Mouse (Mus musculus) embryonic facial prominence, embryonic 10.5 days (tissue): ENCODE measurements at regions not wholly inside any gene's neighbourhood (a gene's known extent, or its start where the extent isn't known, plus 50 kb on each side); places are given as distances from the start of the nearest gene placed in this dataset.
"Not testable (repeated sequence)": the region's sequence is repeated elsewhere in the genome, so short reads cannot be mapped to it uniquely, and the experiment has no call there.

ENCODE experiments used
- DNase-seq: peaks from one replicate; pipeline ENCODE4 v3.0.0-alpha.2; 2017; ENCODE audit warnings: low spot score
- H3K27ac ChIP-seq: fragments of 300-500 bp; sonication (generic); replicated peaks from 2 replicates; pipeline ENCODE4 v1.5.1; 2016; ENCODE audit warnings: mild to moderate bottlenecking
- H3K27me3 ChIP-seq: fragments of 300-500 bp; sonication (generic); replicated peaks from 2 replicates; pipeline ENCODE4 v1.6.1; 2016; ENCODE audit warnings: low read depth, mild to moderate bottlenecking; ENCODE audit not compliant: poor library complexity, severe bottlenecking
- H3K36me3 ChIP-seq: fragments of 300-500 bp; sonication (generic); replicated peaks from 2 replicates; pipeline ENCODE4 v1.6.1; 2016; ENCODE audit warnings: mild to moderate bottlenecking, moderate library complexity
- H3K4me1 ChIP-seq: fragments of 300-500 bp; sonication (generic); 2 replicates; pipeline ENCODE4 v1.6.1; 2016
- H3K4me3 ChIP-seq: fragments of 300-500 bp; sonication (generic); 2 replicates; pipeline ENCODE4 v1.5.1; 2016; ENCODE audit warnings: mild to moderate bottlenecking, moderate library complexity
- H3K9me3 ChIP-seq: fragments of 300-500 bp; sonication (generic); 2 replicates; pipeline ENCODE4 v1.6.1; 2016; ENCODE audit warnings: mild to moderate bottlenecking
- WGBS: fragments of 180-500 bp; shearing (Covaris S2); methylation state at CpG from one replicate; pipeline ENCODE4 v1.1.7; 2016; 5-methylcytosine and 5-hydroxymethylcytosine counted together

GRCm38 (mm10) chr3:109224526-109224925 lies 101.6 kb downstream of the Slc25a24 start:
- Histone ChIP-seq H3K9me3 (no peaks in the 10 kb centered on the region), H3K27ac (no peak overlapping the region), H3K4me3 (no peak overlapping the region), H3K27me3 (no peaks in the 10 kb centered on the region), H3K36me3 (no peaks in the 10 kb centered on the region), H3K4me1 (no peaks in the 10 kb centered on the region)
- WGBS, result 82% methylated on average over 3 of the region's 3 CpGs
- no peak for DNase-seq

- Histone ChIP-seq H3K36me3 (no peaks in the 10 kb centered on the region), H3K27me3 (no peaks in the 10 kb centered on the region), H3K27ac (no peak overlapping the region), H3K9me3 (no peaks in the 10 kb centered on the region), H3K4me1 (no peaks in the 10 kb centered on the region), H3K4me3 (no peak overlapping the region)
- WGBS, result 76% methylated on average over 4 of the region's 4 CpGs
- DNase-seq, result no peak
These were observed 106.2 kb upstream of the Vav3 start for GRCm38 (mm10) chr3:109234275-109234674.

- Histone ChIP-seq H3K27ac (no peak overlapping the region), H3K9me3 (no peaks in the 10 kb centered on the region), H3K27me3 (no peaks in the 10 kb centered on the region), H3K4me3 (no peak overlapping the region), H3K4me1 (no peaks in the 10 kb centered on the region), H3K36me3 (no peaks in the 10 kb centered on the region)
- DNase-seq, result no peak
- 83% methylated on average over 5 of the region's 5 CpGs for WGBS
These were observed 103.5 kb upstream of the Vav3 start for GRCm38 (mm10) chr3:109236918-109237317.

- WGBS, result 93% methylated on average over 1 of the region's 1 CpGs
- H3K36me3 ChIP-seq, result no peaks in the 10 kb centered on the region
- DNase-seq, result no peak
- H3K4me3 ChIP-seq, result no peak overlapping the region
- peaks cover 8% of the 10 kb centered on the region; the same call in 1 of the 2 replicates for H3K9me3 ChIP-seq
- H3K4me1 ChIP-seq, result no peaks in the 10 kb centered on the region
- no peak overlapping the region for H3K27ac ChIP-seq
- no peaks in the 10 kb centered on the region for H3K27me3 ChIP-seq
These were observed 97.0 kb upstream of the Vav3 start for GRCm38 (mm10) chr3:109243491-109243890.

- Histone ChIP-seq H3K4me3 (no peak overlapping the region), H3K36me3 (no peaks in the 10 kb centered on the region), H3K4me1 (peaks cover 23% of the 10 kb centered on the region), H3K27me3 (no peaks in the 10 kb centered on the region), H3K9me3 (peaks cover 8% of the 10 kb centered on the region; the same call in 1 of the 2 replicates), H3K27ac (no peak overlapping the region)
- DNase-seq, result no peak
- WGBS, result 50% methylated on average over 1 of the region's 1 CpGs
These were observed 91.7 kb upstream of the Vav3 start for GRCm38 (mm10) chr3:109248801-109249200.

GRCm38 (mm10) chr3:109249359-109249758 lies 91.1 kb upstream of the Vav3 start:
- H3K27me3 ChIP-seq, result no peaks in the 10 kb centered on the region
- H3K4me1 ChIP-seq, result peaks cover 24% of the 10 kb centered on the region
- 79% methylated on average over 1 of the region's 1 CpGs for WGBS
- no peak overlapping the region for H3K4me3 ChIP-seq
- no peaks in the 10 kb centered on the region for H3K36me3 ChIP-seq
- H3K27ac ChIP-seq, result no peak overlapping the region
- DNase-seq, result no peak
- peaks cover 6% of the 10 kb centered on the region; the same call in 1 of the 2 replicates for H3K9me3 ChIP-seq

- Histone ChIP-seq H3K9me3 (no peaks in the 10 kb centered on the region), H3K27ac (no peak overlapping the region)
These were observed 90.5 kb upstream of the Vav3 start for GRCm38 (mm10) chr3:109249989-109250388.

GRCm38 (mm10) chr3:109251716-109252115 lies 88.7 kb upstream of the Vav3 start:
- no peak overlapping the region for H3K27ac ChIP-seq
- no peak overlapping the region for H3K4me3 ChIP-seq
- no peaks in the 10 kb centered on the region for H3K36me3 ChIP-seq
- no peaks in the 10 kb centered on the region for H3K27me3 ChIP-seq
- DNase-seq, result peak; percentile 16
- H3K4me1 ChIP-seq, result peaks cover 24% of the 10 kb centered on the region
- no peaks in the 10 kb centered on the region for H3K9me3 ChIP-seq
- 37% methylated on average over 1 of the region's 1 CpGs for WGBS

More at GRCm38 (mm10) chr3:109249989-109250388, 90.5 kb upstream of the Vav3 start:
- no peaks in the 10 kb centered on the region for H3K36me3 ChIP-seq
- no peak for DNase-seq
- no peaks in the 10 kb centered on the region for H3K27me3 ChIP-seq
- WGBS, result 82% methylated on average over 2 of the region's 2 CpGs
- peaks cover 24% of the 10 kb centered on the region for H3K4me1 ChIP-seq
- no peak overlapping the region for H3K4me3 ChIP-seq

- H3K4me1 ChIP-seq, result peaks cover 24% of the 10 kb centered on the region
These were observed 86.3 kb upstream of the Vav3 start for GRCm38 (mm10) chr3:109254001-109254630.

GRCm38 (mm10) chr3:109254957-109255356 lies 85.5 kb upstream of the Vav3 start:
- H3K4me3 ChIP-seq, result no peak overlapping the region
- no peaks in the 10 kb centered on the region for H3K9me3 ChIP-seq
- peaks cover 24% of the 10 kb centered on the region for H3K4me1 ChIP-seq
- H3K27ac ChIP-seq, result no peak overlapping the region
- WGBS, result 80% methylated on average over 5 of the region's 5 CpGs
- no peak for DNase-seq
- H3K36me3 ChIP-seq, result no peaks in the 10 kb centered on the region
- H3K27me3 ChIP-seq, result no peaks in the 10 kb centered on the region

More at GRCm38 (mm10) chr3:109254001-109254630, 86.3 kb upstream of the Vav3 start:
- H3K9me3 ChIP-seq, result no peaks in the 10 kb centered on the region
- H3K36me3 ChIP-seq, result no peaks in the 10 kb centered on the region
- H3K27ac ChIP-seq, result no peak overlapping the region
- 78% methylated on average over 9 of the region's 9 CpGs for WGBS
- H3K27me3 ChIP-seq, result no peaks in the 10 kb centered on the region
- no peak for DNase-seq
- no peak overlapping the region for H3K4me3 ChIP-seq

GRCm38 (mm10) chr3:109256723-109257122 lies 83.7 kb upstream of the Vav3 start:
- peak; percentile 15 for DNase-seq
- H3K36me3 ChIP-seq, result no peaks in the 10 kb centered on the region
- H3K27ac ChIP-seq, result no peak overlapping the region
- no peaks in the 10 kb centered on the region for H3K27me3 ChIP-seq
- H3K4me3 ChIP-seq, result no peak overlapping the region
- H3K4me1 ChIP-seq, result peaks cover 15% of the 10 kb centered on the region
- H3K9me3 ChIP-seq, result no peaks in the 10 kb centered on the region
- WGBS, result 85% methylated on average over 5 of the region's 5 CpGs

- H3K36me3 ChIP-seq, H3K4me3 ChIP-seq, H3K9me3 ChIP-seq, H3K4me1 ChIP-seq, H3K27ac ChIP-seq, H3K27me3 ChIP-seq, DNase-seq: not testable (repeated sequence)
- WGBS, result 69% methylated on average over 8 of the region's 8 CpGs
These were observed 73.5 kb upstream of the Vav3 start for GRCm38 (mm10) chr3:109266947-109267346.

GRCm38 (mm10) chr3:109270783-109271182 lies 69.7 kb upstream of the Vav3 start:
- Histone ChIP-seq H3K9me3 (no peaks in the 10 kb centered on the region), H3K4me1 (no peaks in the 10 kb centered on the region), H3K27me3 (no peaks in the 10 kb centered on the region), H3K27ac (no peak overlapping the region), H3K36me3 (no peaks in the 10 kb centered on the region), H3K4me3 (no peak overlapping the region)
- WGBS, result 63% methylated on average over 1 of the region's 1 CpGs
- no peak for DNase-seq
